34 mouse cellular contexts compared by ENCODE assay signal in genomic region chr1:131050617-131051016, GRCm38 (mm10). TPM values are rescaled to one million over a fixed set of nuclear protein-coding genes. Genes with fewer than 3 reads are reported as not detected.
DNase-seq lines count a peak whose midpoint lies in the region; ATAC-seq and TF ChIP-seq lines count a peak whose summit lies in the region.
"Had no signal": no experiment of that assay in that cellular context is flagged by ENCODE, and none has a peak within 500 bp of the region (broad histone marks: within the 10 kb centered on the region; RNA-seq: fewer than 3 reads in every experiment).

No protein-coding gene starts in this region.

- H3K4me2 ChIP-seq in hindbrain, postnatal 0 days (ENCODE audit: low read depth, low read length) = no peak overlapping the region
- H3K4me2 ChIP-seq in hindbrain, embryonic 14.5 days (replicated peaks) = no peak overlapping the region
- no peak overlapping the region for H3K4me2 ChIP-seq in midbrain, postnatal 0 days (ENCODE audit: low read depth, low read length, poor library complexity, severe bottlenecking)
- no peak overlapping the region for H3K4me2 ChIP-seq in midbrain, embryonic 16.5 days (ENCODE audit: low read length)
- no peak overlapping the region for H3K4me2 ChIP-seq in stomach, postnatal 0 days (replicated peaks; ENCODE audit: low read depth)
- H3K4me2 ChIP-seq in forebrain, postnatal 0 days (ENCODE audit: low read depth) = no peak overlapping the region
- H3K4me2 ChIP-seq: forebrain, embryonic 13.5 days; heart, embryonic 13.5 days; kidney, embryonic 15.5 days; liver, embryonic 11.5 days; midbrain, embryonic 13.5 days had no signal

- no peak overlapping the region for H3K27ac ChIP-seq in hindbrain, postnatal 0 days
- H3K27ac ChIP-seq in hindbrain, embryonic 14.5 days = no peak overlapping the region
- no peak overlapping the region for H3K27ac ChIP-seq in liver, adult 2 months (replicated peaks; ENCODE audit: insufficient read depth, low read depth, low read length)
- H3K27ac ChIP-seq in midbrain, postnatal 0 days (ENCODE audit: low read depth, low read length) = no peak overlapping the region
- H3K27ac ChIP-seq in midbrain, embryonic 16.5 days (ENCODE audit: low read length) = no peak overlapping the region
- no peak overlapping the region for H3K27ac ChIP-seq in stomach, postnatal 0 days (replicated peaks)
- H3K27ac ChIP-seq in forebrain, postnatal 0 days (ENCODE audit: low read depth, low read length) = no peak overlapping the region
- H3K27ac ChIP-seq: forebrain, embryonic 13.5 days; heart, embryonic 13.5 days; kidney, embryonic 15.5 days; midbrain, embryonic 13.5 days had no signal

- peaks cover 4% of the 10 kb centered on the region; the same call in 1 of the 2 replicates for H3K36me3 ChIP-seq in hindbrain, postnatal 0 days (ENCODE audit: insufficient read depth, low read length)
- peaks cover 27% of the 10 kb centered on the region for H3K36me3 ChIP-seq in hindbrain, embryonic 14.5 days (replicated peaks; ENCODE audit: control insufficient read depth, insufficient read depth)
- H3K36me3 ChIP-seq in liver, adult 2 months (ENCODE audit: control insufficient read depth, insufficient read depth, low read length) = peaks cover 13% of the 10 kb centered on the region; the same call in 1 of the 2 replicates
- peaks cover 22% of the 10 kb centered on the region for H3K36me3 ChIP-seq in midbrain, postnatal 0 days (ENCODE audit: insufficient read depth, low read length)
- peaks cover 7% of the 10 kb centered on the region for H3K36me3 ChIP-seq in midbrain, embryonic 16.5 days (ENCODE audit: control insufficient read depth, insufficient read depth, low read length)
- peaks cover 6% of the 10 kb centered on the region; the same call in 1 of the 2 replicates for H3K36me3 ChIP-seq in stomach, postnatal 0 days (ENCODE audit: control insufficient read depth, insufficient read depth, low read length)
- H3K36me3 ChIP-seq in forebrain, postnatal 0 days (ENCODE audit: insufficient read depth) = peaks cover 15% of the 10 kb centered on the region

- TF ChIP-seq EP300 in stomach, postnatal 0 days (optimal IDR thresholded peaks at IDR 0.05) = no peak

- TF ChIP-seq CTCF in hindbrain, postnatal 0 days (IDR thresholded peaks at IDR 0.05; ENCODE audit: low read depth) = 0 out of 2 replicates have a peak, but pooled peaks have one; percentile 26
- TF ChIP-seq CTCF in liver, adult 2 months (IDR thresholded peaks at IDR 0.05; ENCODE audit: low read depth, low read length) = peak; percentile 9; the same call in 1 of the 2 replicates
- TF ChIP-seq CTCF in midbrain, postnatal 0 days (IDR thresholded peaks at IDR 0.05) = peak; percentile 17; the same call in 1 of the 2 replicates
- TF ChIP-seq CTCF in stomach, postnatal 0 days (IDR thresholded peaks at IDR 0.05; ENCODE audit: low read depth) = peak; percentile 26; the same call in 1 of the 2 replicates
- no peak for TF ChIP-seq CTCF in forebrain, postnatal 0 days (IDR thresholded peaks at IDR 0.05; ENCODE audit: low read depth)

- H3K9me3 ChIP-seq in hindbrain, postnatal 0 days (ENCODE audit: low read length) = no peaks in the 10 kb centered on the region
- no peaks in the 10 kb centered on the region for H3K9me3 ChIP-seq in hindbrain, embryonic 14.5 days (ENCODE audit: control insufficient read depth, low read length)
- H3K9me3 ChIP-seq in midbrain, postnatal 0 days (ENCODE audit: low read length) = no peaks in the 10 kb centered on the region
- H3K9me3 ChIP-seq in midbrain, embryonic 16.5 days (replicated peaks; ENCODE audit: control insufficient read depth, low read length, poor library complexity, severe bottlenecking) = no peaks in the 10 kb centered on the region
- H3K9me3 ChIP-seq in stomach, postnatal 0 days (ENCODE audit: control insufficient read depth, low read length) = no peaks in the 10 kb centered on the region
- no peaks in the 10 kb centered on the region for H3K9me3 ChIP-seq in forebrain, postnatal 0 days (ENCODE audit: low read length)
- H3K9me3 ChIP-seq: forebrain, embryonic 13.5 days; heart, embryonic 13.5 days; hindbrain, embryonic 10.5 days; kidney, embryonic 15.5 days; midbrain, embryonic 13.5 days had no signal

- TF ChIP-seq POLR2A in liver, adult 2 months (IDR thresholded peaks at IDR 0.05; ENCODE audit: extremely low read depth, insufficient read depth, low read length) = no peak

- no peak for DNase-seq in hindbrain, postnatal 0 days (ENCODE audit: low spot score)
- no peak for DNase-seq in hindbrain, embryonic 14.5 days (ENCODE audit: low spot score)
- no peak for DNase-seq in liver, adult 2 months (ENCODE audit: extremely low read depth, low read depth, low spot score)
- DNase-seq in liver = no peak
- DNase-seq in midbrain, postnatal 0 days (ENCODE audit: low spot score) = no peak
- no peak for DNase-seq in stomach, postnatal 0 days (ENCODE audit: low spot score)
- DNase-seq in forebrain, postnatal 0 days = no peak
- DNase-seq: adrenal gland, adult 8-10 months; cerebellum, adult 8-10 months; cerebellum, postnatal 36 days; gastrocnemius, postnatal 36 days; heart, postnatal 10 days; kidney, adult 11 months; layer of hippocampus, postnatal 36 days; left cerebral cortex, postnatal 4 days; lung, adult 18-20 months; lung, postnatal 36 days; thymus, postnatal 4 days had no signal

- 88% methylated on average over 5 of the region's 5 CpGs for WGBS in hindbrain, postnatal 0 days
- 87% methylated on average over 5 of the region's 5 CpGs for WGBS in hindbrain, embryonic 14.5 days
- 92% methylated on average over 5 of the region's 5 CpGs for WGBS in liver, adult 2 months
- 84% methylated on average over 5 of the region's 5 CpGs for WGBS in midbrain, postnatal 0 days
- WGBS in midbrain, embryonic 16.5 days = 89% methylated on average over 5 of the region's 5 CpGs
- 72% methylated on average over 5 of the region's 5 CpGs for WGBS in stomach, postnatal 0 days
- 88% methylated on average over 5 of the region's 5 CpGs for WGBS in forebrain, postnatal 0 days

- H3K27me3 ChIP-seq in hindbrain, postnatal 0 days (ENCODE audit: insufficient read depth, low read length) = no peaks in the 10 kb centered on the region
- H3K27me3 ChIP-seq in hindbrain, embryonic 14.5 days (ENCODE audit: control insufficient read depth, insufficient read depth, low read length) = no peaks in the 10 kb centered on the region
- no peaks in the 10 kb centered on the region for H3K27me3 ChIP-seq in liver, adult 2 months (ENCODE audit: control insufficient read depth, insufficient read depth, low read length)
- no peaks in the 10 kb centered on the region for H3K27me3 ChIP-seq in midbrain, postnatal 0 days (ENCODE audit: insufficient read depth, low read length)
- H3K27me3 ChIP-seq in midbrain, embryonic 16.5 days (ENCODE audit: control insufficient read depth, insufficient read depth, low read depth, low read length) = no peaks in the 10 kb centered on the region
- no peaks in the 10 kb centered on the region for H3K27me3 ChIP-seq in stomach, postnatal 0 days (ENCODE audit: control insufficient read depth, insufficient read depth, low read length)
- no peaks in the 10 kb centered on the region for H3K27me3 ChIP-seq in forebrain, postnatal 0 days (ENCODE audit: insufficient read depth, low read length)
- H3K27me3 ChIP-seq: forebrain, embryonic 13.5 days; heart, embryonic 13.5 days; kidney, embryonic 15.5 days; midbrain, embryonic 13.5 days had no signal

- no peaks in the 10 kb centered on the region for H3K4me1 ChIP-seq in hindbrain, postnatal 0 days (ENCODE audit: insufficient read depth, low read length)
- no peaks in the 10 kb centered on the region; the same call in 1 of the 2 replicates for H3K4me1 ChIP-seq in hindbrain, embryonic 14.5 days (replicated peaks; ENCODE audit: control insufficient read depth, insufficient read depth, low read length)
- H3K4me1 ChIP-seq in liver, adult 2 months (ENCODE audit: control insufficient read depth, insufficient read depth, low read length) = peaks cover 16% of the 10 kb centered on the region
- no peaks in the 10 kb centered on the region; the same call in 1 of the 2 replicates for H3K4me1 ChIP-seq in midbrain, postnatal 0 days (ENCODE audit: insufficient read depth, low read length)
- H3K4me1 ChIP-seq in midbrain, embryonic 16.5 days (ENCODE audit: control insufficient read depth, insufficient read depth, low read length) = 0 out of 2 replicates have a peak, but pooled peaks cover 4% of the 10 kb centered on the region
- no peaks in the 10 kb centered on the region for H3K4me1 ChIP-seq in stomach, postnatal 0 days (replicated peaks; ENCODE audit: control insufficient read depth, insufficient read depth)
- H3K4me1 ChIP-seq in forebrain, postnatal 0 days (ENCODE audit: insufficient read depth) = no peaks in the 10 kb centered on the region

- no peak for ATAC-seq in hindbrain, postnatal 0 days
- ATAC-seq in hindbrain, embryonic 14.5 days (ENCODE audit: low FRiP score) = no peak
- ATAC-seq in midbrain, postnatal 0 days (ENCODE audit: low FRiP score) = no peak
- ATAC-seq in midbrain, embryonic 16.5 days = no peak
- ATAC-seq in stomach, postnatal 0 days (ENCODE audit: low FRiP score, low TSS enrichment) = no peak
- no peak for ATAC-seq in forebrain, postnatal 0 days
- ATAC-seq: activated CD4-positive, CD25-positive, alpha-beta regulatory T cell, adult 4 months; forebrain, embryonic 13.5 days; hindbrain, embryonic 16.5 days; midbrain, embryonic 13.5 days had no signal

- H3K9ac ChIP-seq in hindbrain, postnatal 0 days (replicated peaks; ENCODE audit: low read length) = no peak overlapping the region
- H3K9ac ChIP-seq in hindbrain, embryonic 14.5 days = no peak overlapping the region
- H3K9ac ChIP-seq in liver, adult 2 months (ENCODE audit: low read depth, low read length) = no peak overlapping the region
- H3K9ac ChIP-seq in midbrain, postnatal 0 days (replicated peaks; ENCODE audit: low read length, poor library complexity, severe bottlenecking) = no peak overlapping the region
- H3K9ac ChIP-seq in midbrain, embryonic 16.5 days (ENCODE audit: low read depth, low read length) = no peak overlapping the region
- no peak overlapping the region for H3K9ac ChIP-seq in stomach, postnatal 0 days (ENCODE audit: low read length)
- H3K9ac ChIP-seq in forebrain, postnatal 0 days = no peak overlapping the region
- H3K9ac ChIP-seq: forebrain, embryonic 13.5 days; heart, embryonic 13.5 days; kidney, embryonic 15.5 days; midbrain, embryonic 13.5 days had no signal

- no peaks in the 10 kb centered on the region for H3K79me2 ChIP-seq in liver, adult 2 months (ENCODE audit: control insufficient read depth, insufficient read depth, low read length)

- H3K4me3 ChIP-seq in hindbrain, postnatal 0 days (ENCODE audit: low read length) = no peak overlapping the region
- no peak overlapping the region for H3K4me3 ChIP-seq in hindbrain, embryonic 14.5 days (replicated peaks; ENCODE audit: low read length)
- no peak overlapping the region for H3K4me3 ChIP-seq in liver, adult 2 months (ENCODE audit: insufficient read depth, low read depth, low read length)
- H3K4me3 ChIP-seq in midbrain, postnatal 0 days (ENCODE audit: low read depth, low read length) = no peak overlapping the region
- no peak overlapping the region for H3K4me3 ChIP-seq in midbrain, embryonic 16.5 days (ENCODE audit: low read depth, low read length)
- no peak overlapping the region for H3K4me3 ChIP-seq in stomach, postnatal 0 days (ENCODE audit: low read depth, low read length)
- no peak overlapping the region for H3K4me3 ChIP-seq in forebrain, postnatal 0 days (ENCODE audit: low read depth, low read length)
- H3K4me3 ChIP-seq: forebrain, embryonic 13.5 days; heart, embryonic 13.5 days; hindbrain, embryonic 10.5 days; kidney, embryonic 15.5 days; midbrain, embryonic 13.5 days had no signal

RNA-seq across cellular contexts. Expression of gene Il10, which starts 31.0 kb away (rescaled TPM):
- not detected in 2 replicates for total RNA-seq in hindbrain, postnatal 0 days (2014; rRNA removed)
- not detected in 2 replicates for polyA plus RNA-seq in hindbrain, postnatal 0 days (2015; fragmentation: Nextera tagmentation; extraction: Ambion mirVana)
- polyA plus RNA-seq in hindbrain, embryonic 14.5 days (2014; fragmentation: Nextera tagmentation; extraction: Ambion mirVana) = not detected in 2 replicates
- total RNA-seq in liver, adult 2 months (2014; rRNA removed) = 0.28 and 1.7 TPM in 2 replicates
- polyA plus RNA-seq in liver, adult 2 months (2012; rRNA removed) = not detected in 2 replicates
- total RNA-seq in midbrain, postnatal 0 days (2014; rRNA removed) = not detected in 2 replicates
- not detected in 2 replicates for polyA plus RNA-seq in midbrain, postnatal 0 days (2015; fragmentation: Nextera tagmentation; extraction: Ambion mirVana)
- polyA plus RNA-seq in midbrain, embryonic 16.5 days (2015; fragmentation: Nextera tagmentation; extraction: Ambion mirVana) = not detected in 2 replicates
- not detected in 2 replicates for polyA plus RNA-seq in stomach, postnatal 0 days (2015; fragmentation: Nextera tagmentation; extraction: Ambion mirVana)
- 0.15 TPM in 1 of 2 replicates, not detected in the other for total RNA-seq in forebrain, postnatal 0 days (2014; rRNA removed)
- polyA plus RNA-seq in forebrain, postnatal 0 days (2015; fragmentation: Nextera tagmentation; extraction: Ambion mirVana) = not detected in 2 replicates
- total RNA-seq: gastrocnemius, adult 18-20 months; gastrocnemius, postnatal 36 days; heart, adult 8-10 months; heart, postnatal 10 days; layer of hippocampus, postnatal 36 days; megakaryocyte, adult 5-6 weeks; neutrophil, adult 5-6 weeks had no signal
- polyA plus RNA-seq: embryonic facial prominence, embryonic 11.5 days; forebrain, embryonic 13.5 days; frontal cortex, adult 2 months; heart, embryonic 13.5 days; hindbrain, embryonic 10.5 days; hindbrain, embryonic 16.5 days; kidney, embryonic 15.5 days; liver, embryonic 11.5 days; midbrain, embryonic 13.5 days; neural tube, embryonic 11.5 days had no signal

RNA-seq across cellular contexts. Expression of gene Mapkapk2, which starts 47.0 kb away (rescaled TPM):
- 71.1 and 74.2 TPM in 2 replicates for total RNA-seq in hindbrain, postnatal 0 days (2014; rRNA removed)
- polyA plus RNA-seq in hindbrain, postnatal 0 days (2015; fragmentation: Nextera tagmentation; extraction: Ambion mirVana) = 19.7 and 21.2 TPM in 2 replicates
- 22.5 and 23.7 TPM in 2 replicates for polyA plus RNA-seq in hindbrain, embryonic 14.5 days (2014; fragmentation: Nextera tagmentation; extraction: Ambion mirVana)
- 29.5 and 30.0 TPM in 2 replicates for total RNA-seq in liver, adult 2 months (2014; rRNA removed)
- polyA plus RNA-seq in liver, adult 2 months (2012; rRNA removed) = 45.1 and 45.4 TPM in 2 replicates
- total RNA-seq in midbrain, postnatal 0 days (2014; rRNA removed) = 44.2 and 48.1 TPM in 2 replicates
- 13.7 and 13.8 TPM in 2 replicates for polyA plus RNA-seq in midbrain, postnatal 0 days (2015; fragmentation: Nextera tagmentation; extraction: Ambion mirVana)
- 12.6 and 14.9 TPM in 2 replicates for polyA plus RNA-seq in midbrain, embryonic 16.5 days (2015; fragmentation: Nextera tagmentation; extraction: Ambion mirVana)
- 34.6 and 35.4 TPM in 2 replicates for polyA plus RNA-seq in stomach, postnatal 0 days (2015; fragmentation: Nextera tagmentation; extraction: Ambion mirVana)
- 47.9 and 57.3 TPM in 2 replicates for total RNA-seq in forebrain, postnatal 0 days (2014; rRNA removed)
- polyA plus RNA-seq in forebrain, postnatal 0 days (2015; fragmentation: Nextera tagmentation; extraction: Ambion mirVana) = 18.0 and 18.3 TPM in 2 replicates
